Mouse (Mus musculus) gastrocnemius, postnatal 25 days (tissue): ENCODE measurements around the gene Hamp. TPM values are rescaled to one million over a fixed set of nuclear protein-coding genes. Genes with fewer than 3 reads are reported as not detected.
"Not testable (repeated sequence)": the region's sequence is repeated elsewhere in the genome, so short reads cannot be mapped to it uniquely, and the experiment has no call there.

Source experiments
- DNase-seq: peaks from one replicate; pipeline ENCODE4 v3.0.0; 2022
- total RNA-seq, 2 experiments: library from RNA; stranded (reverse); gene quantifications; 1 replicate in 1 of 2; 2 replicates in 1 of 2; pipeline ENCODE4 v1.2.3; 2021

Hamp gene
- total RNA-seq, 2 experiments from 2014 or later = not detected

DNA sequence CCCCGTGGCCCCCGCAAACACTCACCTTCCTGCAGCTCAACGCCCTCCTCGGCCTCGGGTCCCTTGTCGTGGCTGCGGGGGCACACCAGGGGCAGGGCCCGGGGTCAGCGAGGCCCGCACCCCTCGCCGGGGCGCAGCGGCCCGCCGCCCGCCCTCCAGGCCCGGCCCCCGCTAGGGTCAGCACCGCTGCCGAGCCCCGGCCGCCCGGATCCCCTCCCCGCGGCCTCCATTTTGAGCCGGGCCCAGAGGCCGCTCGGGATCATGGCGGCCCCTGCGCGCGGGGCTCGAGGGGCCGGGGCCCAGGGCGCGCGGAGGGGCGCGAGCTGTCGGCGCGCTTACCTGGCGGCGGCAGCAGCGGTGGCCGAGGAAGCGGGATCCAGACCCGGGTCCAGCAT, 12.5 kb upstream of the Hamp start:
- no peak for DNase-seq

DNA sequence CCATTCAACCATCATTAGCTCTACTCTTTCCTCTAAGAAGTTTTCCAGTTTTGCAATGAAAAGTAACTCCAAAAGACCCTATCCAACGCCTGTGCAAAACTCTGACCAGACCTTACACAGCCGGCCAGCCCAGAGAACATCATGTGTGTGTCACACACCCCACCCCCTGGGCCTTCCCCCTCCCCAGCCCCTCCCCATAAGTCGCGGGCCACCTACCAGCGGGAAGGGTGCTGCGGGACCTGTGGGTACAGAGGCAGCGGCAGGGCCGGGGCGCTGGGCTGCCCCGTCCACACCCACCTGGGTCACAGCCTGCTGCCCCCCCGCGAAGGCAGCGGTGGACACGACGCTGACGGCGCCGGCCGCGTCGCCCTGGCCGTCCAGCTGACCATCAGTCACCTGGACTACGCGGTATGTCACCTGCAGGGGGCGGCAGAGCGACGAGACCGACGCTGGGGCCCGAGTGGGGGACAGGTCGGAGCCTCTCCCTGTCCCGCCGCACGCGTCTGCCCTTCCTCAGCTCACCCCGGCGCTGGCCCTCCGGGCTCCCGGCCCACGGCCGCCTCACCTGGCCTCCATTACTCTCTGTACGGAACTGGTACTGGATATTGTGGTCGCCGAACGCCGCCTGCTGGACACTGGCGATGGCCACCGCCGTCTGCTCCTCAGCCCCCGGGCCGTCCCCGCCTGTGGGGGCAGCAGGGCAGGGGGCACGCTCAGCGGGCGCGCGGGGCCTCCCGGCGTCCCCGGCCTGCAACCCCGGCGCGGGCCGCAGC, 11.9 kb upstream of the Hamp start:
- DNase-seq = peak; percentile 89

DNA sequence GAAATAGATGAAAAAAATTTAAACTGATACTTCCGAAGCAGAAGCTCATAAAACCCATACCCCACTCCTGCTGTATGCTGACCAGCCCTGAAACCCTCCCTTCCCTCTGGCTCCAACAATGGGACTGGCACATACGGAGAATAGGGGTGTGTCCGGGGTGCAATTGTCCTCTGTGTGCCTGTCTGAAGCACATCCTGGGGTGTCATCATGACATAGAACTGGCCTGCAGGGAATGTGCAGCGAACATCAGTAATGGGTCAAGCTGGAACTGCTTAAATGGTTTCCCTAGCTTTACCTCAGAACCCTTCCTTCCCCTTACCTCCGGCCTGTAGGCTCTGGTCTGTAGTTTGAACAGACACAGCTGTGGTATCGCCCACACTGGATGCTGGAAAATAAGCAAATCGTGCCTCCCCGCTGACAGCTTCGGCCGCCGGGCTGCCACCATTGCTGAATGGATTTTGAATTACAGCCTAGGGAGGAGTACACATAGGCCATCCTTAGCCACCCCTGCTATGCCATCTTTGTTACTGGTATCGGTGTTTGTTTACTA, 11.2 kb upstream of the Hamp start:
- no peak for DNase-seq

DNA sequence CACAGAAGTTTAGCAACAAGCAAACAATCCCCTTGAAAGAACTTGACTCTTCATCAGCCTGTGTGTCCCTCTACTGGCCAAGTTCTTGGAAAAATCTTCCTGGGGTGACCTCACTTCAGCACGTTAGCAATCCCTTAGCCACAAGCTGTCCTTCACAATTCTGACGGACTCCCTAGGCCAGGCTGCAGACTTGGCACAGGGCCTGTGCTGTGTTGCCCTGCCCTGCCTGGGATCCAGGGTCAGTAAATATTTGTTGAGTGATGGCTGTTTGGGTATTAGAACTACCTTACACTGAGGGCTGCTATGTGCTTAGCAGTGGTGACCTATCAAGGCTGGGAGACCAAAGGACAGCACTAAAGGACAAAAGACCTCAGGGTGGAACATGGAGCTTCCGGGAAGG, 10.2 kb upstream of the Hamp start:
- no peak for DNase-seq

DNA sequence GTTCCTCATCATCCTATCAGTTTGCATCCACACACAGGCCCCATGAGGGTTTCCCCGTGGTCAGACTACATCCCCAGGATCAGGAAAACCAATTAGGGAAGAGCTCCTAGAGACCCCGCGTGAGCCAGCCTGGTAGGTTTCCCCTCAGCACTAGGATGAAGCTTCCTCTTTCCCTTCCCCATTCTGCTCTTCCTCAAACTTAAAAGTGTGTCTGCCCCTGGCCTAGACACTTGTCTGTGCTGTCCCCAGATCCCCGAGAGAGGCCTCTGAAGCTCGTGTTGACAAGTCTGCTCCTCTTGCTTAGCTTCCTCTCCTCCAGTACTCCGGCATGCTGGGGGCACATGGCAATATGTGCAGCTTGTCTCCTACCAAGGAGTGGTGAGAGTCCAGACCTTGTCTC, 9.6 kb upstream of the Hamp start:
- no peak for DNase-seq

DNA sequence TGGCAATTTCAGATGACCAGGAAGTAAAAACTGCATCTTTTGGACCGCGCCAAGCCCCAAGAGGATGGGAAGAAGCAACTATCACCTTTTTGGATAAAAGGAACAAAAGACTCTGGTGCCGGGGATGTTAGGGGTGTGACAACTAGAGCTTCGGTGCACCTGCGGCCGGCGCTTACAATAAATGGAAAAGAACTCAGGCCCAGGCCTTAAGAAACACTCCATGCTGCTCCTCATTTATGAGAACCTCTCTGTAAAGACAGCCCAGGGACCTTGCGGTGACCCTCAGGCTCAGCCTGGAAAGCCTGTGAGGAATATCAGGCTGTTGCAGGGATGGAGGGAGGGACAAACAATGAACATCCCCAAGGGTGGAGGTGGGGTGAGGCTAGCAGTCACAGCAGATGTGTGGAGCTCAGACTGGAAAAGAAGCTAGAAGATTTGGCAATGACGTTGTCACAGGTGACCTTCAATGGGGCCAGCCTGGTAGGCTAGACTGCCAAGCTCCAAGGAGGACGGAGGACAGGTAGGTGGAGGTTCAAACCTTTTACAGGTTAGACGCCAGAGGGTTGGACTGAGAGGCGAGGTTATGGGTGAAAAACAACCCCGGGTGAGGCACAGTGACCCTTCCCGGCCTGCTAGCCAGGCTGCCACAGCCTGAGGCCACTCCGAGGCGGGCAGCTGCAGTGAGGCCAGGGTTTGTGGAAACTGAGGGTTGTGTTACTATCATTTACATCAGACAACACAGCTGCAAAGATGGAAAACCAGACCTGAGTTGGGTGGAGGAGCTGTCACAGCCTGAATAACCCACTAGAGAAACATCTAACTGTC, 8.8 kb upstream of the Hamp start:
- no peak for DNase-seq

DNA sequence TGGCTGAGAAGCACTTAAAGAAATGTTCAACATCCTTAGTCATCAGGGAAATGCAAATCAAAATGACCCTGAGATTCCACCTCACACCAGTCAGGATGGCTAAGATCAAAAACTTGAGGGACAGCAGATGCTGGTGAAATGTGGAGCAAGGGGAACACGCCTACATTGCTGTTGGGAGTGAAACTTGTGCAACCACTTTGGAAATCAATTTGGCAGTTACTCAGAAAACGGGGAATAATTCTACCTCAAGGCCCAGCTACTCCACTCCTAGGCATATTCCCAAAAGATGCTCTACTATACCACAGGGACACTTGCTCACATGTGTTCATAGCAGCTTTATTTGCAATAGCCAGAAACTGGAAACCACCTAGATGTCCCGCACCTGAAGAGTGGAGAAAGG, 6.1 kb upstream of the Hamp start:
- not testable (repeated sequence) for DNase-seq

DNA sequence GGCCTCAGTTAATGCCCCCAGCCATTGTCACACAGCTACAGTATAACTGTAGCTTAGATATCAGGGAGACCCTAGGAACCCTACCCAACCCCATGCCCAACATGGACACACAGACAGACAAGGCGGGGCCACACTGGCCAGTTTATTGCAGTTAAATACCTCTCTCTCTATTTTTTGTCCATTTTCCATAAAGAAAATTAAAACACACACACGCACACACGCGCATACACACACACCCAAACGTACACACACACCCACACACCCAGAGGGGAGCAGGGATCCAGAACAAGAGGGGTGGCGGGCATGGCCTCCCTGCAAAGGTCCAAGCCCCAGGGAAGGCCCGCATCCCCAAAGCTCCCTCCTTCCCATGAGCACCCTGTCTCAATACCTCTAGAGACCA, 2.0 kb upstream of the Hamp start:
- DNase-seq = no peak

DNA sequence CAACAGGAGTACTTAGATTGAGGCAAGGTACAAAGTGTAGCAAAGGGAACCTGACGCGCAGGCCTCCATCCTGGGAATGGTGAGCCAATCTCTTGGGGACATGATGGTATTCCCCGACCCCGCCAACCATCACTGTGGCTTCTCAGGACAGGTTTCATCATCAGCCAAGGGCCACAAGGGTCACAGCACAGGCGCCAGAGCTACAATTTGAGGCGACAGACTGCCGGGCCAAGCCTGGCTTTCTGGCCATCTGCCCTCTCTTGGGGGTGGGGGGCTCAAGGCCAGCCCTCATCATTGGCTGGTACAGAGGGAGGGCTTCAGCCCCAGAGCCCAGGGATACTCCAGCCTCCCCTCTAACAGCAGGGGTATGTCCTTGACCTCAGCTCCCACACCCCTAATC, 1.6 kb upstream of the Hamp start:
- DNase-seq = not testable (repeated sequence)

DNA sequence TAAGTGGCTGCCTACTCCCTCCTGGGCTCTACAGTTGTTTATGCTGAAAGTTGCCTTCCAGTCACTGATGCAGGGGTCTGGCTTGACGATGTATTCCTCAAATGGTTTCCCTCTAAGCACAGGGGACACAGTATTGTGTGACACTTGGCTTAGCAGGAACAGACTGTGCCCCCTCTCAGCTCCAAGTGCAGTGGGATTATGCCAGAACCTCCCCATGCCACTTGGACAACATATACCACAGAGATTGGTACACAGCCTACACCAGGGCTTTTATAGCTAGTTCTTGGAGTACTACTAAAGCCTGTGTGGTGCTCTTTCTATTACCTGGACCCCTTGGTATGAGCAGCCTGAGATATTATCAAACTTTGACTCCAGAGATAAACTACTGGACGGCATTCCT, 874 bp upstream of the Hamp start:
- DNase-seq = not testable (repeated sequence)

DNA sequence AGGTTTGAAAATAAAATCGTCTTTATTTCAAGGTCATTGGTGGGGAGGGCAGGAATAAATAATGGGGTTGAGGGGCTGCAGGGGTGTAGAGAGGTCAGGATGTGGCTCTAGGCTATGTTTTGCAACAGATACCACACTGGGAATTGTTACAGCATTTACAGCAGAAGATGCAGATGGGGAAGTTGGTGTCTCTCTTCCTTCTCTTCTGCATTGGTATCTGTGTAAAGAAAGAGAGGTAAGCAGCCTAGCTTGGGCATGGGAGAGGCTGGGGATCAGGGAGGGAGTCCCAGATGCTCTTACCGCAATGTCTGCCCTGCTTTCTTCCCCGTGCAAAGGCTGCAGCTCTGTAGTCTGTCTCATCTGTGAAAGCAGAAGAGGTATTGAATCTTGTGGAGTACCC, 1.5 kb downstream of the Hamp start:
- DNase-seq = not testable (repeated sequence)

DNA sequence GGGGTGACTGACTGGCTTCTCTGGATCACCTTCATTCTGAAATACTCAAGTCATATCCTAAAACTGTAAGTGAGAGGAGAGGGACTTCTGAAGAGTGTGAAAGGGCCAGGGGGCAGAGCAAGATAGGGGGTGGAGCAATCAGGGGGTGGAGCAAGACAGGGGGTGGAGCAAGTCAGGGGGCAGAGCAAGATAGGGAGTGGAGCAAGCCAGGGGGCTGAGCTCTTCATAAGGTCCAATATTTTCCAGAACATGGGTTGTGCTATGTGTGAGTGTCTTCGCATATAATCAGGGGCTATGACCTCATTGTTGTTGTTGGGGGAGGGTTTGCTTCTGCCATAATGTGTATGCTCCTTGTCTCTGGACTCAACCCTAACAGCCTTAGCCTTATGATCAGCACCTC, 3.8 kb downstream of the Hamp start:
- not testable (repeated sequence) for DNase-seq

DNA sequence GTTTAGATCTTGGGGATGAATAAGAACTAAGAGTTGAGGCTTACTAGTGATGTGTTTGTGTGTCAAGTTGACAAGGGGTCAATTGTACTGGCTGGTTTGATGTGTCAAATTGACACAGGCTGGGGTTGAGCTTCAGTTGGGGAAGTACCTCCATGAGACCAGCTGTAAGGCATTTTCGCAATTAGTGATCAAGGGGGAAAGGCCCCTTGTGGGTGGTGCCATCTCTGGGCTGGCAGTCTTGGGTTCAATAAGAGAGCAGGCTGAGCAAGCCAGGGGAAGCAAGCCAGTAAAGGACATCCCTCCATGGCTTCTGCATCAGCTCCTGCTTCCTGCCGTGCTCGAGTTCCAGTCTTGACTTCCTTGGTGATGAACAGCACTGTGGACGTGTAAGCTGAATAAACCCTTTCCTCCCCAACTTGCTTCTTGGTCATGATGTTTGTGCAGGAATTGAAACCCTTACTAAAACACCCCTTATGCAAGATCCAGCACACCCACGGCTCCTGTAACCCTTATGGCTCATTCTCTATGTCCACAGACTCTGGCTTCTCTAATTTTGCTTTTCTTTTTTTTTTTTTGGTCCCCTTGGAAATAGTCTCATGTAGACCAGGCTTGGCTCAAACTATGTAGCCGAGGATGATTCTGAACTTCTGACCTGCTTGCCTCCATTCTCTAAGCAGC, 8.3 kb downstream of the Hamp start:
- DNase-seq = not testable (repeated sequence)

DNA sequence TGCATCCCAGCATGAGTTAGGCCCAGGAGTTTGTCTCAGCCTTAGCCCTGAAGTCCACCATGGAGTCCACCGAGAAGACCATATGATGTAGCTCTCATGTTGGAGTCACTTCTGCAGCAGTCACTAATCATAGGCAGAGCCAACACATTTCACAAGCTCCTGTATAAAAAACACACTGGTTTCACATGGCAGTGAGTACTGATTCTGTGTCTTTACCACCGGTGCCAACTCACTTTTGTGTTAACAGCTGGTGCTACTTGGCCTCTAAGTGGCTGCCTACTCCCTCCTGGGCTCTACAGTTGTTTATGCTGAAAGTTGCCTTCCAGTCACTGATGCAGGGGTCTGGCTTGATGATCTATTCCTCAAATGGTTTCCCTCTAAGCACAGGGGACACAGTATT, 19.3 kb downstream of the Hamp start, which contains the start of gene Hamp2:
Gene Hamp2 (minus strand): TSS at position 101 of the 400 bp plus-strand sequence.
- not testable (repeated sequence) for DNase-seq

DNA sequence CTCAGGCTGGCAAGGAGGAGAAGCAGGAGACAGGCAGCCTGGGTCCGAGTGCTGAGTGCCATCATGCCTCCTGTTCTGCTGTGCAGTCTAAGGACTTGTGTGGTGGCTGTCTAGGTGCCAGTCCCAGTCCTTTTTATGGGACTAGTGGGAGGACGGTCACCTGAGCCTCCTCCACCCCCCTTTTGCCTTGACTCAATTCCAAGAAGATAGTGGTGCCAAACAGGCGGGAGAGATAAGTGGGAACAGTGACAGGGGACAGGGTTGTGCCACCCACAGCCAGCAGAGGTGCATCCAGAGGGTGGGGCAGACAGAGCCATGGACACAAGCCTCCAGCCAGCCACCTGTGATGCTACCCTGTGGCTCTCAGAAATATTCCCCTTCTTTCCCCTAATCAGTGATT, 19.8 kb downstream of the Hamp start:
- no peak for DNase-seq

DNA sequence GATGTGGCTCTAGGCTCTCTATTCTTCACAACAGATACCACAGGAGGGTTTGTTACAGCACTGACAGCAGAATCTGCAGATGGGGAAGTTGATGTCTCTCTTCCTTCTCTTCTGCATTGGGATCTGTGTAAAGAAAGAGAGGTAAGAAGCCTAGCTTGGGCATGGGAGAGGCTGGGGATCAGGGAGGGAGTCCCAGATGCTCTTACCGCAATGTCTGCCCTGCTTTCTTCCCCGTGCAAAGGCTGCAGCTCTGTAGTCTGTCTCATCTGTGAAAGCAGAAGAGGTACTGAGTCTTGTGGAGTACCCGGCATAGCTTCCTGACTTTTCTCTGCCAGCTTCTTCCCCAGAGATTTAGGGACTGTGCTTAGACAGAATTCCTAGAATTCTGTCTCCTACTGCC, 21.3 kb downstream of the Hamp start:
- DNase-seq = not testable (repeated sequence)

DNA sequence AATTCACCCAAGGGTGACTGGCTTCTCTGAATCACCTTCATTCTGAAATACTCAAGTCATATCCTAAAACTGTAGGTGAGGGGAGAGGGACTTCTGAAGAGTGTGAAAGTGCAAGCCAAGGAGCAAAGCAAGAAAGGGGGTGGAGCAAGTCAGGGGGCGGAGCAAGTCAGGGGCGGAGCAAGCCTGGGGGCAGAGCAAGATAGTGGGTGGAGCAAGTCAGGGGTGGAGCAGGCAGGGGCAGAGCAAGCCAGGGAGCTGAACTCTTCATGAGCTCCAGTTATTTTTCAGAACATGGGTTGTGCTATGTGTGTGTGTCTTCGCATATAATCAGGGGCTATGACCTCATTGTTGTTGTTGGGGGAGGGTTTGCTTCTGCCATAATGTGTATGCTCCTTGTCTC, 23.6 kb downstream of the Hamp start:
- no peak for DNase-seq

DNA sequence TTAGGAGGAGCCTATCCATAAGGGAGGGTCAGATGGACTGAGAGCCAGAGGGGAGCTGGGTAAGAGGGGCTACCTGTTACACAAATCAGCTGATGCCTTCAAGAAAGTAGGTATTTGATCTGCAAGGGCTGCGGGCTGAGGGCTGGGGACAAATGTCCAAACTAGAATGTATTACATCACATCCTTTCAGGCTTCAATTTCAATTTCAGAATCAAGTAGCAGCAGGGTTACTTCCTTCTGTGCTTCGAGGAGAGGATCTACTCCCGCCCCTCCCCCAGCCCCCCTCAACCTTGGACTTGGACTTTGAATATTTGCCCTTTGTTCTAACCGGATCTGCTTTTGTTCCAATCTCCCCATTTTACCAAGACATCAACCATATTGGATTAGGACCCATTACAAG, 26.6 kb downstream of the Hamp start:
- DNase-seq = no peak

DNA sequence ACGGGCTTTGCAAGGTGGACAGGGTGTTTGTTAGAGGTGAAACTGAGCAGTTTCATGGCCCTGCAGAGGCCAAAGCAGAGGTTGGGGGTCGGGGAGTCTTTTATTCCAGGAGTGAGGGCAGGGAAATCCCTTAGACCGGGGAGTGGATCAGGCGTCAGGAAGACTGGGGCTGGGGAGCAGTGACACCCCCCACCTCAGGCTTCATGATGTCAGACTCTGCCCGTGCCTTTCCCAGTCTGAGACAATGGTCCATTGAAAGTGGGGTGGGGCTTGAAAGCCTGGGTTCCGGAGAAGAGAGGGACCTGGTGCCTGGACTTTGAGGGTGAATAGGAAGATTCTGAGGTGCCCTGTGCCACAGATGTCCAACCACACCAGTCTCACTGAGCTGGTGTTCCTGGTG, 27.1 kb downstream of the Hamp start:
- DNase-seq = no peak

DNA sequence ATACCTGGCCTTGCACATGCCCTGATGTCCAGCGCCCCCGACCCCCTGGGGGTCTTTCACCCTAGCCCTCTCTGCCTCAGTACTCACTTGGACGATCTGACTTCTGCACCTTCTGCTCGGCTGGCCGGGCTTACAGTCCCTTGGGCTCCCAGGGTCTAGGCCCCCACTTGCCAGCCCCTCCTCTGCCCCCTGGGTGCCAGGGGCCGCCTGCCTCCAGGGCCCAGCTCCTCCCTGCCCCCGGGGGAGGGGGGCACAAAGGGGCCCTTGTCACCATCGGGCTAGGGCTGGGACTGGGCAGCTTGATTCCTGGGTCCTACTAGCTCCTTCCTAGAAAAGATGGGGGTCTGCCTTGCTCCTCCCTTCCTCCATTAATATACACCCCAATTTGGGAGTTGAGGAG, 29.1 kb downstream of the Hamp start, which contains the start of gene Mag:
Gene Mag (minus strand): TSS at position 142 of the 400 bp plus-strand sequence.
- DNase-seq = no peak

DNA sequence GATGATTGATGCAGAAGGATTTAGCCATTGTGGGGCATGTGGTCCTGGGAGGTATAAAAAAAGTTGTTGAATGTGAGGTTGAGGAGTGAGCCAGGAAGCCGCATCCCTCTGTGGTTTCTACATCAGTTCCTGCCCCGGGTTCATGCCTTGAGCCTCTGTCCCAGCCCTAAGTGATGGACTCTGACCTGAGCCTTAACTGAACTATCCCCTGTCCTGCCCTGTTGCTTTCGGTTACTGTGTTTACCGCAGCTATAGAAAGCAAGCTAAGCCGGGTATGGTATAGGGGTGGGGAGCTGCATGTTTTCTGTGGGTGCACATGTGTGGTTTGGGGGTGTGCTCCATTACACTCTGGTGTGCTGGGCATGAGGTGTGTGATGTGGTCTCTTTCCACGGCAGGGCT, 34.1 kb downstream of the Hamp start:
- DNase-seq = no peak

DNA sequence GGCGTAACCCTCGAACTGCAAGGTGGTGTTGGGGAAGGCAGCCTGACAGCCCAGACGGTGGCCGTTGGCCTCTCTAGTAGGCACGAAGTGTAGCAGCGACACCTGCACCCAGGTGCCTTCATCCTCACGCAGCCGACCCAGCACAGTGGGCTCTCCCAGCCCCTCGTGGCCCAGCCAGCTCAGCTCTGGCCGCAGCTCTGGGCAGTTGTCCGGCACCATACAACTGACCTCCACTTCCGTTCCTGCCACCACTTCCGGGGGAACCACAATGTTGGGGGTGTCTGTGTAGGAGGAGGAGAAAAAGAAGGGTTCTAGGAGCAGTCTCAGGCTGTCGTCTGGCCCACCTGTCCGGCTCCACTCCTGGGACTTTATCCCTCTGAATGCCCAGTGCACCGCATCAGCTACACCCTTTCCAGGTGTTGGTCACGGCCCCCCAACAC, 34.8 kb downstream of the Hamp start:
- no peak for DNase-seq
